In genomic region chr19:59646656-59647055, GRCm38 (mm10) we compare ENCODE assay signal across 20 mouse cellular contexts.
A peak's percentile ranks its signal among the peaks of the same experiment; 100 is the strongest.
DNase-seq lines count a peak whose midpoint lies in the region; ATAC-seq lines count a peak whose summit lies in the region.
"Had no signal": no experiment of that assay in that cellular context is flagged by ENCODE, and none has a peak within 500 bp of the region (broad histone marks: within the 10 kb centered on the region; RNA-seq: fewer than 3 reads in every experiment).

No protein-coding gene starts in this region.

- H3K9ac ChIP-seq in midbrain, embryonic 11.5 days (ENCODE audit: low read length): no peak overlapping the region
- H3K9ac ChIP-seq in forebrain, embryonic 14.5 days (ENCODE audit: low read length): no peak overlapping the region
- no peak overlapping the region for H3K9ac ChIP-seq in limb, embryonic 12.5 days (replicated peaks)
- no peak overlapping the region for H3K9ac ChIP-seq in liver, embryonic 11.5 days (ENCODE audit: low read depth, low read length)
- H3K9ac ChIP-seq: embryonic facial prominence, embryonic 15.5 days; heart, embryonic 12.5 days; hindbrain, embryonic 15.5 days; intestine, embryonic 15.5 days; liver, embryonic 13.5 days; lung, embryonic 14.5 days; neural tube, embryonic 12.5 days had no signal

- H3K4me1 ChIP-seq in midbrain, embryonic 11.5 days (ENCODE audit: control insufficient read depth, insufficient read depth, low read length): no peaks in the 10 kb centered on the region
- H3K4me1 ChIP-seq in midbrain, embryonic 10.5 days: no peaks in the 10 kb centered on the region
- H3K4me1 ChIP-seq in forebrain, embryonic 14.5 days (ENCODE audit: control insufficient read depth, insufficient read depth, low read length): peaks cover 11% of the 10 kb centered on the region; the same call in 1 of the 2 replicates
- peaks cover 17% of the 10 kb centered on the region for H3K4me1 ChIP-seq in limb, embryonic 12.5 days (replicated peaks)
- no peaks in the 10 kb centered on the region for H3K4me1 ChIP-seq in liver, embryonic 11.5 days (replicated peaks; ENCODE audit: control insufficient read depth, insufficient read depth, low read length)
- H3K4me1 ChIP-seq: embryonic facial prominence, embryonic 15.5 days; heart, embryonic 12.5 days; intestine, embryonic 15.5 days; liver, embryonic 13.5 days; neural tube, embryonic 12.5 days had no signal

- peak; percentile 44 for DNase-seq in midbrain, embryonic 11.5 days (ENCODE audit: low spot score, missing footprints)
- no peak for DNase-seq in midbrain, embryonic 10.5 days (ENCODE audit: low spot score)
- DNase-seq in brain, adult 2 months (ENCODE audit: low read depth, low spot score): peak; percentile 24
- peak; percentile 84 for DNase-seq in forebrain, embryonic 14.5 days (ENCODE audit: low spot score)
- no peak for DNase-seq in Muller cell, postnatal 12 days (ENCODE audit: inconsistent ontology term)
- no peak for DNase-seq in liver, embryonic 11.5 days (ENCODE audit: low spot score)
- DNase-seq: cerebellum, adult 11-12 months; cerebellum, postnatal 14 days; heart, postnatal 14 days; kidney, adult 9 months; kidney, postnatal 25 days; liver, embryonic 13.5 days; lung, embryonic 14.5 days had no signal

- no peaks in the 10 kb centered on the region for H3K9me3 ChIP-seq in midbrain, embryonic 11.5 days (ENCODE audit: control insufficient read depth, low read length)
- no peaks in the 10 kb centered on the region for H3K9me3 ChIP-seq in midbrain, embryonic 10.5 days (replicated peaks)
- no peaks in the 10 kb centered on the region for H3K9me3 ChIP-seq in forebrain, embryonic 14.5 days (replicated peaks; ENCODE audit: control insufficient read depth, low read length)
- H3K9me3 ChIP-seq in limb, embryonic 12.5 days: no peaks in the 10 kb centered on the region
- no peaks in the 10 kb centered on the region for H3K9me3 ChIP-seq in liver, embryonic 11.5 days (ENCODE audit: control insufficient read depth, low read length)
- H3K9me3 ChIP-seq: embryonic facial prominence, embryonic 15.5 days; heart, embryonic 12.5 days; hindbrain, embryonic 15.5 days; intestine, embryonic 15.5 days; liver, embryonic 13.5 days; neural tube, embryonic 12.5 days had no signal

- no peaks in the 10 kb centered on the region for H3K36me3 ChIP-seq in midbrain, embryonic 11.5 days (ENCODE audit: control insufficient read depth, insufficient read depth, low read length)
- H3K36me3 ChIP-seq in midbrain, embryonic 10.5 days: no peaks in the 10 kb centered on the region
- no peaks in the 10 kb centered on the region for H3K36me3 ChIP-seq in forebrain, embryonic 14.5 days (ENCODE audit: control insufficient read depth, insufficient read depth, low read length)
- H3K36me3 ChIP-seq in limb, embryonic 12.5 days: no peaks in the 10 kb centered on the region
- no peaks in the 10 kb centered on the region for H3K36me3 ChIP-seq in liver, embryonic 11.5 days (ENCODE audit: control insufficient read depth, insufficient read depth, low read length)
- H3K36me3 ChIP-seq: embryonic facial prominence, embryonic 15.5 days; heart, embryonic 12.5 days; hindbrain, embryonic 15.5 days; intestine, embryonic 15.5 days; liver, embryonic 13.5 days; neural tube, embryonic 12.5 days had no signal

- H3K4me3 ChIP-seq in midbrain, embryonic 11.5 days (ENCODE audit: low read depth, low read length): no peak overlapping the region
- no peak overlapping the region for H3K4me3 ChIP-seq in midbrain, embryonic 10.5 days
- H3K4me3 ChIP-seq in forebrain, embryonic 14.5 days (ENCODE audit: low read depth, low read length): no peak overlapping the region
- no peak overlapping the region for H3K4me3 ChIP-seq in limb, embryonic 12.5 days (replicated peaks)
- H3K4me3 ChIP-seq in liver, embryonic 11.5 days (ENCODE audit: low read depth, low read length): no peak overlapping the region
- H3K4me3 ChIP-seq: embryonic facial prominence, embryonic 15.5 days; heart, embryonic 12.5 days; hindbrain, embryonic 15.5 days; intestine, embryonic 15.5 days; liver, embryonic 13.5 days; neural tube, embryonic 12.5 days had no signal

- no peak overlapping the region for H3K27ac ChIP-seq in midbrain, embryonic 11.5 days (ENCODE audit: low read depth, low read length)
- H3K27ac ChIP-seq in midbrain, embryonic 10.5 days (replicated peaks): no peak overlapping the region
- no peak overlapping the region for H3K27ac ChIP-seq in forebrain, embryonic 14.5 days (ENCODE audit: low read depth, low read length)
- no peak overlapping the region for H3K27ac ChIP-seq in limb, embryonic 12.5 days
- H3K27ac ChIP-seq in liver, embryonic 11.5 days (ENCODE audit: low read depth, low read length): no peak overlapping the region
- H3K27ac ChIP-seq: embryonic facial prominence, embryonic 15.5 days; hindbrain, embryonic 15.5 days; intestine, embryonic 15.5 days; liver, embryonic 13.5 days; macrophage; neural tube, embryonic 12.5 days had no signal

- 75% methylated on average over 7 of the region's 7 CpGs for WGBS in midbrain, embryonic 11.5 days
- 84% methylated on average over 7 of the region's 7 CpGs for WGBS in midbrain, embryonic 10.5 days
- 15% methylated on average over 7 of the region's 7 CpGs for WGBS in forebrain, embryonic 14.5 days
- WGBS in limb, embryonic 12.5 days: 16% methylated on average over 7 of the region's 7 CpGs
- WGBS in liver, embryonic 11.5 days: 78% methylated on average over 7 of the region's 7 CpGs

- ATAC-seq in midbrain, embryonic 11.5 days (ENCODE audit: low FRiP score): no peak
- ATAC-seq in forebrain, embryonic 14.5 days: peak; percentile 79
- ATAC-seq in limb, embryonic 12.5 days (ENCODE audit: insufficient number of reproducible peaks, insufficient read depth, low FRiP score, low TSS enrichment, low read depth): peak; percentile 55; the same call in 1 of the 2 replicates
- no peak for ATAC-seq in liver, embryonic 11.5 days (replicated peaks; ENCODE audit: low FRiP score)
- ATAC-seq: intestine, embryonic 15.5 days had no signal

- H3K4me2 ChIP-seq in midbrain, embryonic 11.5 days: no peak overlapping the region
- H3K4me2 ChIP-seq in forebrain, embryonic 14.5 days (ENCODE audit: low read length): no peak overlapping the region
- H3K4me2 ChIP-seq in limb, embryonic 12.5 days: no peak overlapping the region
- no peak overlapping the region for H3K4me2 ChIP-seq in liver, embryonic 11.5 days
- H3K4me2 ChIP-seq: embryonic facial prominence, embryonic 15.5 days; heart, embryonic 12.5 days; hindbrain, embryonic 15.5 days; intestine, embryonic 15.5 days; liver, embryonic 13.5 days; lung, embryonic 14.5 days; neural tube, embryonic 12.5 days had no signal

- H3K27me3 ChIP-seq in midbrain, embryonic 11.5 days (ENCODE audit: control insufficient read depth, insufficient read depth, low read length): no peaks in the 10 kb centered on the region
- H3K27me3 ChIP-seq in midbrain, embryonic 10.5 days (ENCODE audit: low read depth, poor library complexity, severe bottlenecking): no peaks in the 10 kb centered on the region
- H3K27me3 ChIP-seq in forebrain, embryonic 14.5 days (replicated peaks; ENCODE audit: control insufficient read depth, insufficient read depth, low read length): no peaks in the 10 kb centered on the region
- H3K27me3 ChIP-seq in limb, embryonic 12.5 days: peaks cover 31% of the 10 kb centered on the region
- H3K27me3 ChIP-seq in liver, embryonic 11.5 days (replicated peaks; ENCODE audit: control insufficient read depth, insufficient read depth, low read length): no peaks in the 10 kb centered on the region
- H3K27me3 ChIP-seq: embryonic facial prominence, embryonic 15.5 days; heart, embryonic 12.5 days; hindbrain, embryonic 15.5 days; intestine, embryonic 15.5 days; liver, embryonic 13.5 days; neural tube, embryonic 12.5 days had no signal

Comparison
In these comparisons a context has a peak if more than half of its experiments do, and no peak if none do; other contexts are left out.
1. DNase-seq: peak in midbrain, embryonic 11.5 days (single experiment), brain, adult 2 months (single experiment) and forebrain, embryonic 14.5 days (single experiment); none in midbrain, embryonic 10.5 days (single experiment), Muller cell, postnatal 12 days (single experiment) and liver, embryonic 11.5 days (single experiment).
2. ATAC-seq: peak in forebrain, embryonic 14.5 days (single experiment) and limb, embryonic 12.5 days (single experiment); none in midbrain, embryonic 11.5 days (single experiment) and liver, embryonic 11.5 days (single experiment).